Mouse (Mus musculus) thymus, postnatal 25 days (tissue): ENCODE measurements around the gene Ctse.
A peak's percentile ranks its signal among the peaks of the same experiment; 100 is the strongest.

Source experiments
- DNase-seq: peaks from one replicate; pipeline ENCODE4 v3.0.0; 2022

The Ctse gene

GRCm38 (mm10) chr1:131702094-131702766 is 64.1 kb downstream of the Ctse start:
- peak; percentile 26 for DNase-seq

DNA sequence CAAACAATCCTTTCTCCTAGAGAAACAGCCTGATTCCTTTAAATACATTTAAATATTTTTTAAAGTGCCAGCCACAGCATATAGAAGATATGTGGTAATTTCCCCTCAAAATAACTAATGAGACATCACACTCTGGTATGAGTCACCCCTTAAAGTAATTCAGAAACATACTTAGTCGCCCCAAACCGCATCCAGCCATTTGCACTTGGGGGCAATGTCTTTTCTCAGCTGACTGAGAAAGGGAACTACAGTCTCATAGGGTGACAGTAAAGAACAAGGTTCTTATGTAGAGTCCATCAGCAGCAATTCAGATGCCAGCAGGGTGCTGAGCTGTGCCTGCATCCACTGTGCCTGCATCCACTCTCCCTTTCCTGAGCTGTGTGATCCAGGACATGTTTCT is 65.4 kb downstream of the Ctse start:
- DNase-seq = no peak

GRCm38 (mm10) chr1:131708338-131708737 is 70.2 kb downstream of the Ctse start:
- DNase-seq = peak; percentile 54

DNA sequence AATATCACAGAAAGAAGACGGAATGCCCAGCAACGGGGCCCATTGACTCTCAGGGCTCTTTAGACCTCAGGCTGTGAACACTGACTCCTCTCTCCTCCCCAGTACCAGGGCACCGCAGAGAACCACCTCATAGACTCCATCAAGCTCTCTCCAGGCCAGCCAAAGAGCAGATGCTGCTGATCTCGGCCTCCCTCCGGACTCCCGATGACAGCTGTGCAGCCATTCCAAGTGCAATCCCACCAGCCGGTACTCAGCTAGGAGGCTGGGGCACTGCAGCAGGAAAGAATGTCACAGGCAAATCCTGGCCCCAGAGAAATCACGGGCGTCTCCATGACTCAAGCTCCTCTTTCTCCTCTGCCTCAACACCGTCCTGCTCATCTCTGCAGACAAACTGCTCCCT is 73.4 kb downstream of the Ctse start:
- DNase-seq = no peak

DNA sequence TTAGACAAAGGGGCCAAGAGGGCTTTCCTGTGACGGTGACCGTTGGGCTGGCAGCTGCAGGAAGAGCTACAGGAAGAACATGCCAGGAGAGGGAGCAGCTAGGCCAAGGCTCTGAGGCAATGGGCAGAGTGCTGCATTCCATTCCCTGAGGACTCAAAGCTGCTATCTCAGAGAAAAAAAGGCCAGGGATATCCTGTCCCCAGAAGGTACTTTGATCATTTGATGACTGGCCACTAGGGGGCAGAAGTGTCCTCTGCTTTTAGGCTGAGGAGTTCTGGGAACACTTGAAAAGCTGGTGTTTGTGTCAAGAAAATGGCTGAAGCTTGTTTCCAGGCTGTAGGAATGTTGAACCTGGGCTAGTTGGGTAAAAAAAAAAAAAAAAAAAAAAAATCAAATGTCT is 74.3 kb downstream of the Ctse start:
- peak; percentile 80 for DNase-seq

DNA sequence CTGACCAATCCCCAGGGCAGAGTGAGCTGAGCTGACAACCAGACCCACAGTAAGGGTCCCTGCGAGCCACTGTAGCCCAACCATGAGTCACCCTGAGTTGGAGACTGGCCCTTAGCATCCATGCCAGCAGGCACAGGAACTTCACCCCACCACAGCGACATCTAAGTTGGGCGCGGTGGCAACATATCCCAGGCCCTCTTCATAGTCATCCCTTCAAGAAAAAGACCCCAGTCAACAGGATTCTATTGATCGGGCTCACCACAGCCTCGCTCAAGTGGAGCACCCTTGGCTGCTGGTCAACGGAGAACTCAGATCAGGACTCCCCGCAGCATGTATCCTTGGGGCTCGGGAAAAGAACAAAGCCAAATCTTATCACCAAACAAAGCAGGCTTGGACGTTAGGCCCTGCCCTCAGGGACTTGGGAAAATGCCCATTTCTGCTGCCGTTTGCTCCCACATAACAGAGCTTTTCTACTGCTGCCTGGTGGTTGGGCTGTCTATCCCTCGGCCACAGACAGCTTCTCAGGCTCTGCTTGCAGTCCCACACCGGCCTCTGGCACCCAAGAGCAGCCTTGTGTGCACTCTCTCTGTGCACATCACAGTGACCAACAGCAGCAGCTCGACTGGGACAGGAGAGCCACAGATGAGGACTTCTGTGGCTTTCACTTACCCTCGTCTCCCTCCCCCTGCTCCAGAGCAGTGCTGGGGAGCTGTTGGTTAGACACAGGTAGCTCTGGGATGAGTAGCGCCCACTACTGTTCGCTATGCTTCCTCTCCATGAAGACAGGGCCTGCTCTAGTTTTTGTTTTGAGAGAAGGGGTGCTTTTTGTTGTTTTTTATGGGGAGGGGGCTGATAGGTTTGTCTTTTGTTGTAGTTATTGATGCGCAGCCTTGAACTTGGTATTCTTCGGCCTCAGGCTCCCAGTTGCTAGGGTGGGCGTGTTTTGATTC is 76.6 kb downstream of the Ctse start:
- no peak for DNase-seq

DNA sequence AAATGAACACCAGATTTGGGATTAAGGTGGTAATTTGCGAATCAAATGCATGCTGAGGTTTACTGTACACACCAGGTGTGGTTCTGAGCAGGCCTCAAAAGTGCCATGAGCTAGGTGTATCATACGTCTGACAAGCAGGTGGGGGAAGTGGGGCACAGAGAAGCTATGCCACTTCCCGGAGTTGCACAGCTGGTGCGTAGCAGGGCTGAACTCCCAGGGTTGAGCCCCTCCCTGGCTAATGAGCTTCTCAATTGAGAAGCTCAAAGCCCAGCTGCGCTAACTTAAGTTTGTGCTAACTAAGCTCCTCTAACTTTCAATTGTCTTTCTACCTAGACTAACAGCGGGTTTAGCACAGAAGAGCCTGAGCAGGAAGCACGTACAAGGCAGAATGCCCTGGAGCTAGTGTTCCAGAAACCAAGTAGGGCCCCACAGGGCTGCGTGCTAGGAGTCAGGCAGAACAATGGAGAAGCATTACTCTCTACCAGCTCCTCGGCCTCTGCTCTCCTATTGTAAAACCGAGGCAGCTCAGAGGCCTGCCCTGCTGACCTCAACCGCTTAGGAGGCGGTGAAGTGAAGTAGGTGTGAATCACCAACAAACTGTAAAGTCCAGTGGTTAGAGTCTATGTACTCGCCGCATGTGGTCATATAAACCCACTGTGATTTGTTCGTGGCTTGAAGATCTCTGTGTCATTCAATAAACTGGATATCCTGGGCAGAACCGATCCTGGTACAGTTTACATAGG is 81.0 kb downstream of the Ctse start:
- DNase-seq = peak; percentile 35

DNA sequence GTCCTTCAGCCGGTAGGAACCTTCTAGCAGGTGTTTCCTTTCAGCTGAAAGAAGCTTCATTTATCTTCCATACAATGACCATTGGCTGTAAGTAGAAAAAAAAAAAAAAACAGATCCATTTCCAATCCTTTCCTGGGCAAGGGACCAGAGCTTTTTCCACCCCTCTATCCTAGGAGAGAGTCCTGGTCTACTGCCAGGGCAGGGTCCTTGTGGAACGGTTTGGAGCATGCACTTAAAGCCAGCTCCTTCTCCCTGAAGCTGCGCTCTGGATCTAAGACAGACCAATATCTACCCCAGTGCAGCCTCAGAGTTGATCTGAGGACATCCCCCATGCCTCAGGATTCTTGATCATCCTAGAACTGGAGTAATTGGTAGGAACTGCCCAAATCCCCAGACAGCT is 83.9 kb downstream of the Ctse start:
- no peak for DNase-seq

- DNase-seq = no peak
These were observed 85.4 kb downstream of the Ctse start for GRCm38 (mm10) chr1:131723549-131723948.
